Mouse (Mus musculus) spleen, adult 12 weeks (tissue): ENCODE data around the gene Clmn.

Experiments
- DNase-seq: peaks from one replicate; pipeline ENCODE4 v3.0.0; 2022; ENCODE audit warnings: low spot score

Clmn gene

GRCm38 (mm10) chr12:104864439-104865165 lies at the start of gene Clmn:
Clmn (minus strand) TSS chr12:104865076.
- no peak for DNase-seq

GRCm38 (mm10) chr12:104912990-104913389 lies 48.1 kb upstream of the Clmn start:
- no peak for DNase-seq

- DNase-seq: no peak
These were observed 47.5 kb upstream of the Clmn start for GRCm38 (mm10) chr12:104912281-104912933.

- no peak for DNase-seq
These were observed 44.9 kb upstream of the Clmn start for GRCm38 (mm10) chr12:104909750-104910149.

GRCm38 (mm10) chr12:104908986-104909385 lies 44.1 kb upstream of the Clmn start:
- DNase-seq: no peak

- no peak for DNase-seq
These were observed 43.3 kb upstream of the Clmn start for GRCm38 (mm10) chr12:104908024-104908781.

- no peak for DNase-seq
These were observed 42.3 kb upstream of the Clmn start for GRCm38 (mm10) chr12:104907133-104907532.

GRCm38 (mm10) chr12:104904138-104904537 lies 39.3 kb upstream of the Clmn start:
- peak; percentile 2 for DNase-seq

GRCm38 (mm10) chr12:104902392-104903053 lies 37.6 kb upstream of the Clmn start:
- no peak for DNase-seq

GRCm38 (mm10) chr12:104901320-104901719 lies 36.4 kb upstream of the Clmn start:
- no peak for DNase-seq

GRCm38 (mm10) chr12:104899835-104900234 lies 35.0 kb upstream of the Clmn start:
- no peak for DNase-seq

GRCm38 (mm10) chr12:104899161-104899560 lies 34.3 kb upstream of the Clmn start:
- DNase-seq: no peak

GRCm38 (mm10) chr12:104898718-104899117 lies 33.8 kb upstream of the Clmn start:
- no peak for DNase-seq

- DNase-seq: no peak
These were observed 32.3 kb upstream of the Clmn start for GRCm38 (mm10) chr12:104897051-104897618.

GRCm38 (mm10) chr12:104896640-104897039 lies 31.8 kb upstream of the Clmn start:
- DNase-seq: no peak

- DNase-seq: no peak
These were observed 27.4 kb upstream of the Clmn start for GRCm38 (mm10) chr12:104892245-104892644.

- no peak for DNase-seq
These were observed 25.2 kb upstream of the Clmn start for GRCm38 (mm10) chr12:104890066-104890465.

GRCm38 (mm10) chr12:104886104-104886503 lies 21.2 kb upstream of the Clmn start:
- DNase-seq: no peak

- DNase-seq: no peak
These were observed 17.7 kb upstream of the Clmn start for GRCm38 (mm10) chr12:104882533-104882932.

GRCm38 (mm10) chr12:104882061-104882460 lies 17.2 kb upstream of the Clmn start:
- no peak for DNase-seq

GRCm38 (mm10) chr12:104881518-104882060 lies 16.7 kb upstream of the Clmn start:
- no peak for DNase-seq

GRCm38 (mm10) chr12:104880367-104880766 lies 15.5 kb upstream of the Clmn start:
- no peak for DNase-seq
